Mouse (Mus musculus) spleen, postnatal 4 days (tissue): ENCODE measurements at regions not wholly inside any gene's neighbourhood (a gene's known extent, or its start where the extent isn't known, plus 50 kb on each side); places are given as distances from the start of the nearest gene placed in this dataset.
A peak's percentile ranks its signal among the peaks of the same experiment; 100 is the strongest.

Experiments used
- DNase-seq, 2 experiments: peaks; one replicate each; pipeline ENCODE4 v3.0.0; 2022; ENCODE audit warnings: low spot score in 2 of 2

- no peak for DNase-seq
Measured at GRCm38 (mm10) chr4:26273754-26274153, 72.9 kb downstream of the Manea start.

GRCm38 (mm10) chr4:26259230-26260029 is 87.3 kb downstream of the Manea start:
- no peak for DNase-seq

GRCm38 (mm10) chr4:26255889-26256288 is 90.8 kb downstream of the Manea start:
- no peak for DNase-seq

- DNase-seq, result peak; percentile 13 to 66
Measured at GRCm38 (mm10) chr4:26247925-26248856, 98.5 kb downstream of the Manea start.

GRCm38 (mm10) chr4:26223267-26223666 is 123.4 kb downstream of the Manea start:
- DNase-seq, result no peak
